ENCODE assay signal across 14 mouse cellular contexts in genomic region chr2:70657083-70657482, GRCm38 (mm10). TPM values are rescaled to one million over a fixed set of nuclear protein-coding genes. Genes with fewer than 3 reads are reported as not detected.
"Had no signal": no experiment of that assay in that cellular context is flagged by ENCODE, and none has a peak within 500 bp of the region (broad histone marks: within the 10 kb centered on the region; RNA-seq: fewer than 3 reads in every experiment).

No protein-coding gene starts in this region.

- H3K27ac ChIP-seq: limb, embryonic 12.5 days; liver, embryonic 13.5 days; lung, embryonic 15.5 days; midbrain, embryonic 12.5 days; neural tube, embryonic 13.5 days; stomach, postnatal 0 days had no signal

- ATAC-seq: liver, postnatal 0 days; midbrain, embryonic 16.5 days had no signal

- H3K27me3 ChIP-seq: limb, embryonic 12.5 days; lung, embryonic 15.5 days; midbrain, embryonic 12.5 days had no signal

- H3K36me3 ChIP-seq: limb, embryonic 12.5 days; liver, embryonic 13.5 days; lung, embryonic 15.5 days; midbrain, embryonic 12.5 days; neural tube, embryonic 13.5 days had no signal

- H3K9me3 ChIP-seq: limb, embryonic 12.5 days; liver, embryonic 13.5 days; lung, embryonic 15.5 days; midbrain, embryonic 12.5 days; neural tube, embryonic 13.5 days had no signal

- DNase-seq: kidney, adult 9 months; kidney, postnatal 14 days; liver; liver, embryonic 13.5 days; liver, postnatal 0 days; retina, postnatal 1 day; thymus, postnatal 4 days had no signal

- H3K4me1 ChIP-seq: lung, embryonic 15.5 days had no signal

- H3K9ac ChIP-seq: limb, embryonic 12.5 days; liver, embryonic 13.5 days; liver, postnatal 0 days; lung, embryonic 15.5 days; midbrain, embryonic 12.5 days; neural tube, embryonic 13.5 days had no signal

- H3K4me3 ChIP-seq: limb, embryonic 12.5 days; liver, embryonic 13.5 days; lung, embryonic 15.5 days; midbrain, embryonic 12.5 days; neural tube, embryonic 13.5 days had no signal

- H3K4me2 ChIP-seq: limb, embryonic 12.5 days; liver, embryonic 13.5 days; lung, embryonic 15.5 days; midbrain, embryonic 12.5 days; neural tube, embryonic 13.5 days had no signal

RNA-seq across cellular contexts. Expression of gene Gm26558, which starts 4.8 kb away (rescaled TPM):
- total RNA-seq: megakaryocyte-erythroid progenitor cell, adult 5-6 weeks had no signal
